Mouse (Mus musculus) cortical plate, adult 2 months (tissue): ENCODE data around the gene Spdya. TPM values are rescaled to one million over a fixed set of nuclear protein-coding genes. Genes with fewer than 3 reads are reported as not detected.
"Not testable (repeated sequence)": the region's sequence is repeated elsewhere in the genome, so short reads cannot be mapped to it uniquely, and the experiment has no call there.

Experiments used
- H3K27ac ChIP-seq: fragments of 200-500 bp; 2 replicates; pipeline ENCODE4 v1.5.1; 2012; ENCODE audit warnings: low read length, control low read depth, inconsistent platforms; ENCODE audit not compliant: insufficient read depth
- H3K4me1 ChIP-seq: fragments of 200-500 bp; 2 replicates; pipeline ENCODE4 v1.6.1; 2011; ENCODE audit warnings: low read length; ENCODE audit not compliant: control insufficient read depth, insufficient read depth
- H3K4me3 ChIP-seq: fragments of 200-500 bp; 2 replicates; pipeline ENCODE4 v1.5.1; 2011; ENCODE audit warnings: mild to moderate bottlenecking, low read length, control low read depth; ENCODE audit not compliant: insufficient read depth
- CTCF ChIP-seq: fragments of 200-500 bp; IDR thresholded peaks from 2 replicates; pipeline ENCODE4 v1.5.1; 2011; ENCODE audit warnings: mild to moderate bottlenecking, control low read depth, low read length; ENCODE audit not compliant: insufficient read depth; ENCODE audit errors: extremely low read depth
- POLR2A ChIP-seq: fragments of 200-500 bp; IDR thresholded peaks from 2 replicates; pipeline ENCODE4 v1.6.1; 2011; ENCODE audit warnings: mild to moderate bottlenecking, low read length, control low read depth; ENCODE audit not compliant: insufficient read depth; ENCODE audit errors: extremely low read depth
- polyA plus RNA-seq: library from polyadenylated mRNA; depleted of rRNA; stranded (reverse); fragments of >200 nt; gene quantifications from 2 replicates; pipeline ENCODE4 v1.2.3, GENCODE M21; 2012; rRNA removed

The Spdya gene
- polyA plus RNA-seq, 1 experiment = 1.7 TPM

- no peak for TF ChIP-seq CTCF
- no peak for TF ChIP-seq POLR2A
- no peak overlapping the region for H3K27ac ChIP-seq
- no peak overlapping the region; the same call in 1 of the 2 replicates for H3K4me3 ChIP-seq
- H3K4me1 ChIP-seq = peaks cover 4% of the 10 kb centered on the region; the same call in 1 of the 2 replicates
Measured at GRCm38 (mm10) chr17:71617974-71618373, 66.1 kb downstream of the Spdya start.

GRCm38 (mm10) chr17:71631806-71632205 lies 79.9 kb downstream of the Spdya start:
- H3K4me1 ChIP-seq = no peaks in the 10 kb centered on the region
- TF ChIP-seq POLR2A (no peak), CTCF (no peak)
- H3K4me3 ChIP-seq = no peak overlapping the region
- no peak overlapping the region for H3K27ac ChIP-seq

GRCm38 (mm10) chr17:71633350-71633749 lies 81.5 kb downstream of the Spdya start:
- Histone ChIP-seq H3K4me1 (no peaks in the 10 kb centered on the region), H3K4me3 (no peak overlapping the region), H3K27ac (no peak overlapping the region)
- no peak for TF ChIP-seq CTCF
- TF ChIP-seq POLR2A = no peak

- Histone ChIP-seq H3K27ac (no peak overlapping the region), H3K4me1 (no peaks in the 10 kb centered on the region), H3K4me3 (no peak overlapping the region)
- TF ChIP-seq CTCF = no peak
- TF ChIP-seq POLR2A = no peak
Measured at GRCm38 (mm10) chr17:71636786-71637185, 84.9 kb downstream of the Spdya start.

GRCm38 (mm10) chr17:71637750-71638265 lies 85.9 kb downstream of the Spdya start:
- Histone ChIP-seq H3K27ac (no peak overlapping the region), H3K4me1 (no peaks in the 10 kb centered on the region), H3K4me3 (no peak overlapping the region)
- TF ChIP-seq POLR2A = no peak
- no peak for TF ChIP-seq CTCF

GRCm38 (mm10) chr17:71639056-71639455 lies 87.2 kb downstream of the Spdya start:
- H3K27ac ChIP-seq, H3K4me1 ChIP-seq, H3K4me3 ChIP-seq: not testable (repeated sequence)

Other genes with a start within 250 kb of the Spdya start
- gene Emilin2, start 240.1 kb upstream of the Spdya start, polyA plus RNA-seq = 1.7 and 2.5 TPM in 2 replicates
- 1.4 and 1.6 TPM in 2 replicates for gene Gm4707, start 92.1 kb upstream of the Spdya start, polyA plus RNA-seq
- 23.7 and 26.6 TPM in 2 replicates for gene Smchd1, start 76.7 kb upstream of the Spdya start, polyA plus RNA-seq
- gene Ndc80, start 25.2 kb upstream of the Spdya start, polyA plus RNA-seq = 0.17 and 0.38 TPM in 2 replicates
- gene Wdr43, start 63.8 kb downstream of the Spdya start, polyA plus RNA-seq = 18.6 and 23.3 TPM in 2 replicates
- 1.7 and 1.8 TPM in 2 replicates for gene Togaram2, start 121.2 kb downstream of the Spdya start, polyA plus RNA-seq
- 0.08 TPM in 2 replicates for gene Pcare, start 200.8 kb downstream of the Spdya start, polyA plus RNA-seq
- 38.9 and 42.2 TPM in 2 replicates for gene Clip4, start 216.4 kb downstream of the Spdya start, polyA plus RNA-seq